Mouse (Mus musculus) liver, adult 2 months (tissue): ENCODE data around the gene Fsd2.

Experiments
- CTCF ChIP-seq: fragments of 200-500 bp; IDR thresholded peaks from 2 replicates; pipeline ENCODE4 v1.5.1; 2011; ENCODE audit warnings: low read depth, low read length, control low read depth
- POLR2A ChIP-seq: fragments of 200-500 bp; IDR thresholded peaks from 2 replicates; pipeline ENCODE4 v1.6.1; 2011; ENCODE audit warnings: low read length, control low read depth; ENCODE audit not compliant: insufficient read depth; ENCODE audit errors: extremely low read depth

DNA sequence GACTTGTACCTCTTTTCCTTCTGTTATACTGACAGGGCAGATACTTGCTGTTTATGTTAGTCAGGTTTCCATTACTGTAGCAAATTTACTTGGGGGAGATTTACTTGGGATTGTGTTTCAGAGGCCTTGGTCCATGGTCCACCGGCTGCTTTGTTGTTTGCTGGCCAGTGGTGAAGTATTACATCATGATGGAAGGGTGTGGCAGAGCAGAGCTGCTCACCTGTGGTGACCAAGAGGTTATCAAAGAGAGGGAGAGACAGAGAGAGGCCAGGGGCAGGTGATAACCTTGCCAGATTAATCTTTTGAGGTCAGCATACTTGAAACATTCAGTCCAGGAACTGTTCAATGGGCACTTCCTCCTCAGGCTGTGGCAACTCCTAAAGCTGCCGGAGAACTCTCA lies 65.7 kb downstream of the Fsd2 start:
- no peak for TF ChIP-seq CTCF
- no peak for TF ChIP-seq POLR2A
